Mouse (Mus musculus): ENCODE results near the gene Parp3. TPM values are rescaled to one million over a fixed set of nuclear protein-coding genes. Genes with fewer than 3 reads are reported as not detected.

The Parp3 gene
- total and polyA plus RNA-seq, 2 experiments from 2014 or later = 2.8 to 7.2 TPM

DNA sequence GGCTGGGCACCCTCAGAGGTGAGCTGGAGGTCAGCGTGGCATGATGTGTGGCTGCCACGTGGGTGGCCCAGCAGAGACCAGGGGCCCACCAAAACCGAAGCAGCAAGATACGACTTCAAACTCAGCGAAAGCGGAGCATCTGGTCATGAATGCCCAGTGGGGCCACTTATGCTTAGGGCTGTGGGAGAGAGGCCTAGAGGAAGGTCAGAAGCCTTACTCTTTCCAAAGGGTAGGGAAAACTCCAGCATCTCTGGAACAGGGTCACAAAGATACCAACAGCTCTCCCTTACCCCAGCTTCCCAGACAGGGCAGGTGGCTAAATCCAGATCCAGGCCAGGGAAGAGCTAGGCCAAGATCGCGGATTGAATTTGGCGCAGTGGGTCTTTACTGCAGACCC is 19.6 kb downstream of the Parp3 start:
- Histone ChIP-seq H3K27ac (ENCODE audit: low read depth) (peak overlapping the region; percentile 18), H3K4me3 (ENCODE audit: low read depth, low read length) (no peak overlapping the region), H3K36me3 (replicated peaks; ENCODE audit: control insufficient read depth, insufficient read depth, low read length) (peaks cover 17% of the 10 kb centered on the region), H3K4me1 (ENCODE audit: control insufficient read depth, insufficient read depth) (peaks cover 46% of the 10 kb centered on the region), H3K9me3 (replicated peaks; ENCODE audit: control insufficient read depth, low read length) (no peaks in the 10 kb centered on the region), H3K9ac (replicated peaks; ENCODE audit: low read depth, low read length) (no peak overlapping the region; the same call in 1 of the 2 replicates), H3K27me3 (ENCODE audit: control insufficient read depth, insufficient read depth, low read length) (no peaks in the 10 kb centered on the region), H3K4me2 (ENCODE audit: low read depth, low read length) (no peak overlapping the region)
- TF ChIP-seq CTCF (IDR thresholded peaks at IDR 0.05; ENCODE audit: low read depth) (no peak), EP300 (IDR thresholded peaks at IDR 0.05; ENCODE audit: low read depth) (no peak)
- ATAC-seq (ENCODE audit: insufficient read depth, low read depth) (no peak), DNase-seq (ENCODE audit: low spot score) (no peak)
- 54% methylated on average over 9 of the region's 9 CpGs for WGBS

DNA sequence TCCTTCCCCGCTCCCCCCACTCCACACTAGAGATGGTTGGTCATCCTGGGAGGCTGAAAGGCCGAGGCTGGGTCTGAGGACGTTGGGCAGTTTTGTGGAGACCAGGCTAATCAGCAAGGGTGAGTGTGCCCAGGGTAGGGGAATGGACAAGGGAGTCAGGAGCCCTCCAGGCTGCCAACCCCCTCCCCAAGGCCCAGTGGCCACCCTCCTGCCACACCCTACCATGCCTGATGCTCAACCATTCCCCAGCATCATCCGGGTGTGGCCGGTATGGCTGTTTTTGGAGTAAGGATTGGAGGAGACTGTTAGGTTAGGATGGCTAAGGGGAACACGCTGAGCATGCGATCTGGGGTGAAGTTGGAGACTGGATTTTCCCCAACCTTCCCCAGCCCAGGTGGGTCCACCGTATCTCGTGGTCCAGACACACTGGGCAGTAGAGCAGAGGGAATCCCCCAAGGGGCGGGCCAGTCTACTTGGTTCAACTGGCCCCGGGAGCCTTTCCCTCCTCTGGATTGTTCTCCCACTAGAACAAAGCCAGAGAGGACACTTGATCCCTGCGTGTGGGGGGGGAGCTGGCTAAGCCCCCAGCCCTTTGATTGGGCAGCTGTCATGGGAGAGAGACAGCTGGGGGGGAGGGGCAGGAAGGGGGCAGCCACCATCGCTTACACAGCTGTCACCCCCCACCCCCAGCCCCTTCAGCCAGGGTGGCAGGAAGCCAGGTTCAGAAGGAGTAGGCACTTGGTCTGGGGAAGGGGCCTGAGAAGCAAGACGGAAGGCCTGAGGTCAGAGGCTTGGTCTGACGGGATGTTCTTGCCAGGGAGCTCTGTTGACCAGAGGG is 20.2 kb downstream of the Parp3 start:
- Histone ChIP-seq H3K4me1 (ENCODE audit: control insufficient read depth, insufficient read depth) (peaks cover 46% of the 10 kb centered on the region), H3K36me3 (replicated peaks; ENCODE audit: control insufficient read depth, insufficient read depth, low read length) (peaks cover 11% of the 10 kb centered on the region), H3K27me3 (ENCODE audit: control insufficient read depth, insufficient read depth, low read length) (no peaks in the 10 kb centered on the region), H3K4me2 (ENCODE audit: low read depth, low read length) (0 out of 2 replicates have a peak overlapping the region, but pooled peaks have one; percentile 3), H3K9ac (replicated peaks; ENCODE audit: low read depth, low read length) (no peak overlapping the region; the same call in 1 of the 2 replicates), H3K27ac (ENCODE audit: low read depth) (peak overlapping the region; percentile 18), H3K4me3 (ENCODE audit: low read depth, low read length) (no peak overlapping the region), H3K9me3 (replicated peaks; ENCODE audit: control insufficient read depth, low read length) (no peaks in the 10 kb centered on the region)
- no peak for DNase-seq (ENCODE audit: low spot score)
- ATAC-seq (ENCODE audit: insufficient read depth, low read depth) = no peak
- 57% methylated on average over 15 of the region's 15 CpGs for WGBS
- TF ChIP-seq EP300 (IDR thresholded peaks at IDR 0.05; ENCODE audit: low read depth) = no peak
- TF ChIP-seq CTCF (IDR thresholded peaks at IDR 0.05; ENCODE audit: low read depth) = no peak

DNA sequence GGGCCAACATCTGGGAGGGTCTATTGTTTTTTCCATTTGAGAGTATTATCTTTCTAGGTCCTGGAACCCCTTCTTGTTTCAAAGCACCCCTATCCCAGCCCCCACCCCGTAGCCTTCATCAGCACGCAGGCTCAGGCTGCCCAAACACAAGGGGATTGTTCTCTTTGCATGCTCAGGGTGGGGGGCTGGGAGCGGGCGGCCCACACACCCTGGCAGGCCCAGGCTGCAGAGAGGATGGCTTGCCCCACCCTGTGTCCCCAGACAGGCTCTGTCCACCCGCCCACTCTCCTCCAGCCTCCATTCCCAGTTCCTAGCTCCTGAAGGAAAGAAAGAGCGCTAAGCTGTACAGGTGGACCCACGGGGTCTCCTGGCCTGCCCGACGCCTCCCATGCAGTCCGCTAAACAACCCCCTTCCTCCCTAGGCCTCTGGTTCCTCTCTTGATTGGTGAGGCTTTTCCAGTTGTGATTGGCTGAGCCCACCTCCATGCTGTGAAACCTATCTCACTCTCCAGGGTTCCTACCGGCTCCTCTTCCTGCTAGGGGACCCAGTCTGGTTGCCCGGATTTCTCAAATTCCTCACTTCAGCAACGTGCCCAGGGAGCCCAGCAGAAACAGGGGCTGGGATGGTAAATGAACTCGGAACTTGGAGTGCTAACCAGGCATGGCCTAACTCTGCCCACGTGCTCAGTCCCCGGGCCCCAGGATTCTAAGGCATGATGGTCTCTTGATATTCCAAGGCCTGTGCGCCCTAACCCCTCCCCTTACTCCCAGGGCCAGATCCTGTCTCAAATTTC is 21.7 kb downstream of the Parp3 start:
- WGBS = 11% methylated on average over 17 of the region's 17 CpGs
- DNase-seq (ENCODE audit: low spot score) = no peak
- H3K4me2 ChIP-seq (ENCODE audit: low read depth, low read length) = peak overlapping the region; percentile 65
- no peak for TF ChIP-seq CTCF (IDR thresholded peaks at IDR 0.05; ENCODE audit: low read depth)
- TF ChIP-seq EP300 (IDR thresholded peaks at IDR 0.05; ENCODE audit: low read depth) = no peak
- H3K27ac ChIP-seq (ENCODE audit: low read depth) = peak overlapping the region; percentile 78
- no peaks in the 10 kb centered on the region for H3K9me3 ChIP-seq (replicated peaks; ENCODE audit: control insufficient read depth, low read length)
- no peaks in the 10 kb centered on the region for H3K27me3 ChIP-seq (ENCODE audit: control insufficient read depth, insufficient read depth, low read length)
- H3K4me1 ChIP-seq (ENCODE audit: control insufficient read depth, insufficient read depth) = peaks cover 59% of the 10 kb centered on the region
- peak overlapping the region; percentile 72 for H3K4me3 ChIP-seq (ENCODE audit: low read depth, low read length)
- peak overlapping the region; percentile 84; the same call in 1 of the 2 replicates for H3K9ac ChIP-seq (replicated peaks; ENCODE audit: low read depth, low read length)
- H3K36me3 ChIP-seq (replicated peaks; ENCODE audit: control insufficient read depth, insufficient read depth, low read length) = no peaks in the 10 kb centered on the region
- no peak for ATAC-seq (ENCODE audit: insufficient read depth, low read depth)

DNA sequence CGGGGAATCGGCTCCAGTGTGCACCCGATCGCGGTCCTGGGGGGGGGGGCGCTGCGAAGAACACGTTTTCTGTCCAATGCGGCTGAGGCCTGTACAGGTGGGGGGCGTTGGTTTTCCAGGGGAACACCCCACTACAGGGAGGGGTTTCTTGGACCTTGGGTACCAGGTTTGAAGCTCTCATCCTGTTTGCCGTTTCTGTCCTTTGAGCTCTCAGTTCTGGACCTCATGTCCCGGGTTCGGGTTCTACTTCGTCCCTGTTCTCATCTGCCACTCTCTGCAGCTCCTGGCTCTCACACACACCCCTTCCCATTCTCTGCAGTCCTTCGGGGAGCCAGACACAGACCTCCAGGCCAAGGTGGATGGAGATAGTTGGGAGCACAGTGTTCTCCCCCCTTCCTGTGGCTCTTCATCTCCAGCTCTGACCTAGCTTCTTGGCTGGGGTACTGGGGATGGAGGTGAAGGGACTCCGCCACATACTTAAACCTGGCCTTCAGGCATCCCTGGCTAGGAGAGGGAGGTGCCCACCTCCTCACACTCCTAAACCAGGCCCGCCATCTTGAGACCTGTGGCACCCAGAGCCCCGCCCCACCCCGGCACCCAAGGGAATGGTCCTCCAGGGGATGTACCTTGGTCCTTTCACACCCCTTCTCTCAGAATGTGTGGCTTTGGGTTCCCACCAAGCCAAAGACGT is 22.5 kb downstream of the Parp3 start:
- ATAC-seq (ENCODE audit: insufficient read depth, low read depth) (no peak), DNase-seq (ENCODE audit: low spot score) (no peak)
- Histone ChIP-seq H3K9ac (replicated peaks; ENCODE audit: low read depth, low read length) (peak overlapping the region; percentile 84), H3K4me3 (ENCODE audit: low read depth, low read length) (peak overlapping the region; percentile 72), H3K27me3 (ENCODE audit: control insufficient read depth, insufficient read depth, low read length) (no peaks in the 10 kb centered on the region), H3K4me1 (ENCODE audit: control insufficient read depth, insufficient read depth) (peaks cover 61% of the 10 kb centered on the region), H3K27ac (ENCODE audit: low read depth) (peak overlapping the region; percentile 78), H3K9me3 (replicated peaks; ENCODE audit: control insufficient read depth, low read length) (no peaks in the 10 kb centered on the region), H3K4me2 (ENCODE audit: low read depth, low read length) (peak overlapping the region; percentile 65), H3K36me3 (replicated peaks; ENCODE audit: control insufficient read depth, insufficient read depth, low read length) (no peaks in the 10 kb centered on the region)
- 11% methylated on average over 12 of the region's 20 CpGs for WGBS
- TF ChIP-seq EP300 (IDR thresholded peaks at IDR 0.05; ENCODE audit: low read depth) (no peak), CTCF (IDR thresholded peaks at IDR 0.05; ENCODE audit: low read depth) (no peak)
